Mouse (Mus musculus): ENCODE results near the gene Foxe3. TPM values are rescaled to one million over a fixed set of nuclear protein-coding genes. Genes with fewer than 3 reads are reported as not detected.
A peak's percentile ranks its signal among the peaks of the same experiment; 100 is the strongest.

Gene Foxe3
- polyA plus RNA-seq, 1 experiment from 2014 or later: not detected

GRCm38 (mm10) chr4:114901643-114902351, 24.0 kb downstream of the Foxe3 start:
- H3K4me3 ChIP-seq (replicated peaks): peak overlapping the region; percentile 33
- under 1% methylated on average over 42 of the region's 42 CpGs for WGBS
- no peaks in the 10 kb centered on the region for H3K36me3 ChIP-seq (replicated peaks)
- H3K27me3 ChIP-seq: peaks cover 100% of the 10 kb centered on the region
- H3K27ac ChIP-seq: no peak overlapping the region
- ATAC-seq (ENCODE audit: low FRiP score): peak; percentile 61; the same call in 1 of the 2 replicates
- H3K4me1 ChIP-seq: peaks cover 23% of the 10 kb centered on the region
- H3K4me2 ChIP-seq: peak overlapping the region; percentile 48
- H3K9me3 ChIP-seq: no peaks in the 10 kb centered on the region
- peak overlapping the region; percentile 21; the same call in 1 of the 2 replicates for H3K9ac ChIP-seq

DNA sequence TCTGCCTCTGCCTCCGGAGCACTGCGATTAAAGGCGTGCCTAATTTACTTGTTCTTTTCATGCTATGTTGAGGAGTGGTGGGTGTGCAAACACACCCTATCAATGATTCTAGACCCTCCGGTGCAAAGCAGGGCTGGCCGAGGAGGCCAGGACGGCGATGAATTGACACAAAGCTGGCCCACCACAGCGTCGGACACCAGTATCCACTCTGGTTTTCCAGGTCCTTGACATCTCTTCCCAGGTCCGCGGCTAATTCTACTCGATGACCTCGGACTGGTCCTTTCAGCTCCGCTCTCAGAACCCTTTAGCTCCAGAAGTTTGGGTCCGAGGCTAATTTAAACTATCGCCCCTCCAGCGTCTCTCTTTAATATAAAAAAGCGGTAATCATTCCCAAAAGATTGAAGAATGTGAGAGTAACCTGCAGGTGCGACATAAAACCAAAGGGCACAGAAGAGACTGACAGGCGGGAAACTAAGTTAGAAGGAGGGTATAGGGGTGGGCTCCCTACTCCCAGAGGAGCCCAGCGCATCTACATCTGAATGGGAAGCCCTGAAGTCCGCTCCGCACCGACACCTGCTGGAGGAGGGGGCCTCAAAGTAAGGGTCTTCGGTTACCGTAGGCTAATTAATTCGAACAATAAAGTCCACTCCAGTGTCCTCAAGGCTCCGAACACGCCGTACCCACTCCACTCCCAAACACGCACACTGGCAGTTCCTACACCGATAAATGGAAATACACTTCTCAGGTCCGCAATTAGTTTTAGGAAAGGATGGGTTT, 24.8 kb downstream of the Foxe3 start:
- peaks cover 23% of the 10 kb centered on the region for H3K4me1 ChIP-seq
- no peak overlapping the region for H3K27ac ChIP-seq
- H3K36me3 ChIP-seq (replicated peaks): no peaks in the 10 kb centered on the region
- 0 out of 2 replicates have a peak, but pooled peaks have one; percentile 12 for ATAC-seq (ENCODE audit: low FRiP score)
- H3K4me3 ChIP-seq (replicated peaks): no peak overlapping the region
- peak overlapping the region; percentile 48; the same call in 1 of the 2 replicates for H3K4me2 ChIP-seq
- H3K27me3 ChIP-seq: peaks cover 100% of the 10 kb centered on the region
- no peaks in the 10 kb centered on the region for H3K9me3 ChIP-seq
- no peak overlapping the region for H3K9ac ChIP-seq
- WGBS: 1% methylated on average over 33 of the region's 33 CpGs

DNA sequence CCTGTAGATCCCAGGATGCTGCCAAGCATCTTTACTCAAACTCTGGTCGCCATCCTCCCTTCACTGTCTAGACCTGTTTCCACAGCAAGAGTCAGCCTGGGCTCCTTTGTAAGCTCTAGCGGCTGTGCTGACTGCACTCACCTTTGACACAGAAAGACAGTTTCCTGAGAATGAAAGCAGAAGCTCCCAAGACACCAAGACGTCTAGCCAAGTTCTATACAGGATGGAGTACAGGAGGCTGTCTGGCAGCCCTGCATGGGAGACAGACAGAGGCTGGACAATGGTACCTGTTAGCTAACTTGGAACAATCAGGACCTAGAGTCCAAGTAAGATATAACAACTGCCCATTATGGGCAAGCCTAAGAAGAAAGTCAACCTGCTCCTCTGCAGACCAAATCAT, 25.9 kb downstream of the Foxe3 start:
- peaks cover 98% of the 10 kb centered on the region for H3K27me3 ChIP-seq
- H3K4me1 ChIP-seq: peaks cover 23% of the 10 kb centered on the region
- ATAC-seq (ENCODE audit: low FRiP score): no peak
- no peaks in the 10 kb centered on the region for H3K9me3 ChIP-seq
- H3K9ac ChIP-seq: no peak overlapping the region
- H3K4me2 ChIP-seq: no peak overlapping the region
- H3K36me3 ChIP-seq (replicated peaks): no peaks in the 10 kb centered on the region
- H3K4me3 ChIP-seq (replicated peaks): no peak overlapping the region
- WGBS: 8% methylated on average over 3 of the region's 3 CpGs
- H3K27ac ChIP-seq: no peak overlapping the region

- H3K4me2 ChIP-seq: no peak overlapping the region
- no peak overlapping the region for H3K27ac ChIP-seq
- ATAC-seq (ENCODE audit: low FRiP score): no peak
- H3K27me3 ChIP-seq: peaks cover 90% of the 10 kb centered on the region
- no peak overlapping the region for H3K9ac ChIP-seq
- H3K9me3 ChIP-seq: no peaks in the 10 kb centered on the region
- H3K4me1 ChIP-seq: peaks cover 18% of the 10 kb centered on the region
- WGBS: 18% methylated on average over 4 of the region's 4 CpGs
- H3K36me3 ChIP-seq (replicated peaks): no peaks in the 10 kb centered on the region
- no peak overlapping the region for H3K4me3 ChIP-seq (replicated peaks)
Measured at GRCm38 (mm10) chr4:114897853-114898252, 28.0 kb downstream of the Foxe3 start.

DNA sequence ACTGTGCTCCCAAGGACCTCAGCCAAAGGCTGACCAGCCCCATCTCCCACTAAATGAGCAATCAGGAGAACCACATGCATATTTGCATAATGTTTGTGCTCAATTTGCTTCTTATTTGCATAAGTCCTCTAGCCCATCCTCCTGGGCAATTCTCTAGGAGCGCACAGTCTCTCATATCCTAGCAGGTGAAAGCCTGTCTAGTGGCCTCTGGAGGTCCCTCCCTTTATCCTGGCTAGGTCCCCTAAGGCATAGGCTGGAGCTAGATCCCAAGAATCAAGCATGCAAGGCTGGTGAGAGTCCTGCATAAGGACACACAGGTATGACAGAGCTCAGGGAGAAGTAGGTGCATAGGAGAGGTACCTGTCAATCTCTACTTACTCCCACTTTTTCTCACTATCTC, 43.6 kb downstream of the Foxe3 start:
- Histone ChIP-seq H3K4me3 (replicated peaks) (no peak overlapping the region), H3K9ac (no peak overlapping the region), H3K4me2 (no peak overlapping the region), H3K27ac (no peak overlapping the region), H3K36me3 (replicated peaks) (no peaks in the 10 kb centered on the region), H3K4me1 (no peaks in the 10 kb centered on the region), H3K9me3 (no peaks in the 10 kb centered on the region), H3K27me3 (peaks cover 20% of the 10 kb centered on the region)
- no peak for ATAC-seq (ENCODE audit: low FRiP score)
- 72% methylated on average over 1 of the region's 1 CpGs for WGBS

GRCm38 (mm10) chr4:114876441-114876972, 49.3 kb downstream of the Foxe3 start:
- H3K4me2 ChIP-seq: no peak overlapping the region
- H3K9ac ChIP-seq: no peak overlapping the region
- H3K27ac ChIP-seq: no peak overlapping the region
- peaks cover 5% of the 10 kb centered on the region; the same call in 1 of the 2 replicates for H3K4me1 ChIP-seq
- H3K36me3 ChIP-seq (replicated peaks): no peaks in the 10 kb centered on the region
- 17% methylated on average over 8 of the region's 8 CpGs for WGBS
- no peaks in the 10 kb centered on the region for H3K9me3 ChIP-seq
- H3K4me3 ChIP-seq (replicated peaks): no peak overlapping the region
- H3K27me3 ChIP-seq: peaks cover 16% of the 10 kb centered on the region
- ATAC-seq (ENCODE audit: low FRiP score): no peak

Other genes starting within 250 kb of the Foxe3 start
- 0.08 TPM in 1 of 2 replicates, not detected in the other for gene Gm12830, start 104.3 kb downstream of the Foxe3 start, polyA plus RNA-seq (2016; fragmentation: Nextera tagmentation; extraction: Ambion mirVana)
- gene Foxd2, start 17.1 kb downstream of the Foxe3 start, polyA plus RNA-seq (2016; fragmentation: Nextera tagmentation; extraction: Ambion mirVana): 1.1 and 2.8 TPM in 2 replicates
- gene Cmpk1, start 61.2 kb upstream of the Foxe3 start, polyA plus RNA-seq (2016; fragmentation: Nextera tagmentation; extraction: Ambion mirVana): 123 and 129 TPM in 2 replicates
- 20.7 and 21.0 TPM in 2 replicates for gene Stil, start 74.1 kb upstream of the Foxe3 start, polyA plus RNA-seq (2016; fragmentation: Nextera tagmentation; extraction: Ambion mirVana)
- gene Tal1, start 130.4 kb upstream of the Foxe3 start, polyA plus RNA-seq (2016; fragmentation: Nextera tagmentation; extraction: Ambion mirVana): 1.6 and 2.8 TPM in 2 replicates
- gene Pdzk1ip1, start 162.7 kb upstream of the Foxe3 start, polyA plus RNA-seq (2016; fragmentation: Nextera tagmentation; extraction: Ambion mirVana): 8.2 and 9.7 TPM in 2 replicates
- gene Cyp4x1, start 208.3 kb upstream of the Foxe3 start, polyA plus RNA-seq (2016; fragmentation: Nextera tagmentation; extraction: Ambion mirVana): 0.83 and 1.1 TPM in 2 replicates

All from forebrain, embryonic 12.5 days (tissue).